Mouse (Mus musculus) heart, adult 2 months (tissue): ENCODE data around the gene Rrp9.

Experiments
- CTCF ChIP-seq: fragments of 200-600 bp; IDR thresholded peaks from 2 replicates; pipeline ENCODE4 v1.8.1; 2022; ENCODE audit warnings: antibody characterized with exemption, mild to moderate bottlenecking, moderate library complexity
- EP300 ChIP-seq: fragments of 200-500 bp; IDR thresholded peaks from 2 replicates; pipeline ENCODE4 v1.6.1; 2011; ENCODE audit warnings: low read depth, low read length, control low read depth; ENCODE audit not compliant: insufficient read depth
- POLR2A ChIP-seq: fragments of 200-500 bp; IDR thresholded peaks from 2 replicates; pipeline ENCODE4 v1.6.1; 2011; ENCODE audit warnings: mild to moderate bottlenecking, low read depth, low read length, control low read depth; ENCODE audit not compliant: insufficient read depth

DNA sequence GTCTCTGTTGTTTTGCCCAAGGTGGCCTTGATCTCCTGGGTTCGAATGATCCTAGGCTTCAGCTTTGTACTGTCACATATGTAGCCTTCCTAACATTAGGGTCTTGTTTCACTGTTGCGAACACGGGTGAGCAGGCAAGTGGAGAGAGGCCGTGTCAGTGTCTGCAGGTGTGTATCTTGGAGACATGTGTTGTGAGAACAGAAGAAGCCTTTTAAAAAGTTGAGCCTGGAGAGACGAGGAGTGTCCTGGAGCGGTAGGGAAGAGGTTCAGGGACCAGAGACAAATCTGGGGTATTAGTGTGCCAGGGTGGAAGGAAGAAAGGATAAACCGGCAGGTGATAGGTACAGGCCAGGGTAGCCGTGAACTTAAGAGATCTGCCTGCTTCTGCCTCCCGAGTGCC is 2.3 kb downstream of the Rrp9 start:
- no peak for TF ChIP-seq POLR2A
- no peak for TF ChIP-seq CTCF
- no peak for TF ChIP-seq EP300
